Comparison of ENCODE assay signal across 8 mouse cellular contexts in the genomic region with DNA sequence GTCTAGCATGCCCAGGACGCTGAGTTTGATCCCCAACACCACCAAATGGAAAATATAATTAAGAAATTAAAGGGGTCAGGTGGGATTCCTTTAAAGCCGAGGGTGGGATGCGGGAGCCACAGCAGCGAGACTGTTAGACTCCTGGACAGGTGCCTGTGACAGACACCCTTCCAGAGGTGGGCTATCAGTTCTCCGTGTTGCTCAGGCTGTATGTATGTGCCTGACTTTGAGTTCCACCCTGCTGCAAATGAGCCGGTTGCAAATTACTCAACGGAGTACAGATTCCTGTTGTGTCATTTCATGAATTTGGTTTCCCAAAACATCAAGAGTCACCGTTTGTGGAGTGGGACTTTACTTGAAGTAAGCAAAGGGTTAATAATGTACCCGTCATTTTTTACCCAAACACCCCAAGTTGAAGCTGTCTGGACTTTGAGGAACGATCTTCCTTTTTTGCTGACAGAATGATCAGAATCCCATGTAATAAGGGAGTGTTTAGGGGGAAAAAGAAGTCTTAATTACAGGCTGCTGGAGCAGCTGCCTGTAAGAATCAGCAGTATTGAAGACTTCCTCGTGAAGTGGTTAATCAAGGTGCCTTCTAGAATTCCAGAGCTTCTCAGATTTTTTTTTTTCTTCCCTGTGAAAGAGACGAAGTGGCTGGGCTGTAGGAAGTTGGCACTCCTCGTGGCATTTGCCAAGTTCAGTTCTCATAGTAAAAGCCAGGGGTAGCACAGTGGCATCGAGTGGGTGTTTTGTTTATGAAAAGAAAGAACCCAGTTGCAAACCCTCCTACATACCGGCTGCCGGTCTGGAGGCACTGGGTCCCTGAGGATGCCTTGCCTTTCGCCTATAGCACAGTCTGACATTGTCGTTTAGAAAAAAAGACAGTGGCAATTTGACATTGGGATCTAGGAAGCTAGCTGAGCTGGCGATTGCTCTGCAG. TPM values are rescaled to one million over a fixed set of nuclear protein-coding genes. Genes with fewer than 3 reads are reported as not detected.
DNase-seq lines count a peak whose midpoint lies in the region; ATAC-seq and TF ChIP-seq lines count a peak whose summit lies in the region.

No protein-coding gene starts in this region.

- H3K4me2 ChIP-seq in embryonic facial prominence, embryonic 12.5 days (replicated peaks), result peak overlapping the region; percentile 83
- peak overlapping the region; percentile 83 for H3K4me2 ChIP-seq in hindbrain, embryonic 14.5 days (replicated peaks)

- ATAC-seq in embryonic facial prominence, embryonic 12.5 days (ENCODE audit: insufficient number of reproducible peaks, insufficient read depth, low FRiP score, low TSS enrichment), result no peak
- ATAC-seq in hindbrain, embryonic 14.5 days (ENCODE audit: low FRiP score), result no peak

- H3K4me1 ChIP-seq in embryonic facial prominence, embryonic 12.5 days, result peaks cover 46% of the 10 kb centered on the region
- peaks cover 29% of the 10 kb centered on the region for H3K4me1 ChIP-seq in hindbrain, embryonic 14.5 days (replicated peaks; ENCODE audit: control insufficient read depth, insufficient read depth, low read length)

- H3K9ac ChIP-seq in embryonic facial prominence, embryonic 12.5 days, result peak overlapping the region; percentile 83; the same call in 1 of the 2 replicates
- H3K9ac ChIP-seq in hindbrain, embryonic 14.5 days, result peak overlapping the region; percentile 81

- TF ChIP-seq CTCF in left cerebral cortex, adult 2 months (IDR thresholded peaks at IDR 0.05), result peak; percentile 20

- peak overlapping the region; percentile 85 for H3K4me3 ChIP-seq in left cerebral cortex, adult 2 months
- peak overlapping the region; percentile 83 for H3K4me3 ChIP-seq in embryonic facial prominence, embryonic 12.5 days
- peak overlapping the region; percentile 68 for H3K4me3 ChIP-seq in hindbrain, embryonic 14.5 days (replicated peaks; ENCODE audit: low read length)

- peak in 1 of 2 experiments; percentile 22 for DNase-seq in left cerebral cortex, adult 2 months (ENCODE audit: extremely low spot score in 1 of 2, low spot score in 2 of 2)
- no peak for DNase-seq in left cerebral cortex, postnatal 4 days
- no peak for DNase-seq in hindbrain, embryonic 14.5 days (ENCODE audit: low spot score)
- peak; percentile 23 for DNase-seq in lung, postnatal 10 days
- no peak for DNase-seq in embryo, embryonic 10 days (ENCODE audit: low spot score)
- no peak for DNase-seq in layer of hippocampus, postnatal 36 days
- DNase-seq in ovary, adult 18-20 months (ENCODE audit: low spot score), result no peak

- intact Hi-C loops in left cerebral cortex, adult 2 months (cut with DNase I), result loop anchor here (2.0 to 5.0 kb wide), 2 partner anchors 67 to 89 kb away; no protein-coding TSS in a partner anchor
- intact Hi-C loops in left cerebral cortex, postnatal 4 days (cut with DNase I), result no loop called here

- no peaks in the 10 kb centered on the region for H3K27me3 ChIP-seq in embryonic facial prominence, embryonic 12.5 days
- H3K27me3 ChIP-seq in hindbrain, embryonic 14.5 days (ENCODE audit: control insufficient read depth, insufficient read depth, low read length), result no peaks in the 10 kb centered on the region

- H3K36me3 ChIP-seq in embryonic facial prominence, embryonic 12.5 days, result no peaks in the 10 kb centered on the region
- H3K36me3 ChIP-seq in hindbrain, embryonic 14.5 days (replicated peaks; ENCODE audit: control insufficient read depth, insufficient read depth), result no peaks in the 10 kb centered on the region

- H3K27ac ChIP-seq in left cerebral cortex, adult 2 months, result peak overlapping the region; percentile 91
- H3K27ac ChIP-seq in embryonic facial prominence, embryonic 12.5 days, result no peak overlapping the region
- H3K27ac ChIP-seq in hindbrain, embryonic 14.5 days, result no peak overlapping the region; the same call in 1 of the 2 replicates

- H3K9me3 ChIP-seq in embryonic facial prominence, embryonic 12.5 days, result no peaks in the 10 kb centered on the region
- no peaks in the 10 kb centered on the region for H3K9me3 ChIP-seq in hindbrain, embryonic 14.5 days (ENCODE audit: control insufficient read depth, low read length)

- WGBS in embryonic facial prominence, embryonic 12.5 days, result 36% methylated on average over 19 of the region's 19 CpGs
- WGBS in hindbrain, embryonic 14.5 days, result 51% methylated on average over 19 of the region's 19 CpGs

RNA-seq across cellular contexts. Expression of gene Cyth3, which starts 1.4 kb away (rescaled TPM):
- 10 to 100 TPM; 36.7 to 36.9 TPM for total RNA-seq in left cerebral cortex, adult 2 months (2021)
- total RNA-seq in left cerebral cortex, postnatal 4 days (2021), result 100 to 1,000 TPM in 1 of 2 experiments, 10 to 100 TPM in 1; 88.2 to 115 TPM
- polyA plus RNA-seq in embryonic facial prominence, embryonic 12.5 days (2016; fragmentation: Nextera tagmentation; extraction: Ambion mirVana), result 46.0 and 48.7 TPM in 2 replicates
- 39.9 and 40.9 TPM in 2 replicates for polyA plus RNA-seq in hindbrain, embryonic 14.5 days (2014; fragmentation: Nextera tagmentation; extraction: Ambion mirVana)
- 10 to 100 TPM; 44.2 to 48.6 TPM for total RNA-seq in layer of hippocampus, postnatal 36 days (2021)
